20 mouse cellular contexts compared by ENCODE assay signal in the genomic region with DNA sequence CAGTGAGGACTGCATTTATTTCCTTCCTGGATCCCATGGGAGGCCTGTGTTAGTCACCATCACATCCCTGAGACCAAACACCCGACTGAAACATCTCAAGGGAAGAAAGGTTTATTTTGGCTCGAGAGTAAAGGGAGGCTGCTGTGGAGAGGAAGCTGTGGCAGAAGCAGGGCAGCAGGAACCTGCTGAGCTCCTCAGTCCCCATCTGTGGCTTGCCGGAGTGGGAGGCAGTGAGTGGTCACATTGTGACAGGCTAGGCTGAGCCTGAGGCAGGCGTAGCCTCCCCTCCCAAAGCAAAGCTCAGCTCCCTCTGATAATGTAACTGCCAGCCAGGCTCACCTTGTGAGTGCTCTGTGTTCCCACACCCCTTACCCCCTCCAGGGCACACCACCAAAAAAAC.
"Had no signal": no experiment of that assay in that cellular context is flagged by ENCODE, and none has a peak within 500 bp of the region (broad histone marks: within the 10 kb centered on the region; RNA-seq: fewer than 3 reads in every experiment).

No protein-coding gene starts in this region.

- H3K4me1 ChIP-seq: limb, embryonic 12.5 days; limb, embryonic 15.5 days; midbrain, embryonic 12.5 days; midbrain, embryonic 15.5 days; neural tube, embryonic 12.5 days; neural tube, embryonic 15.5 days had no signal

- H3K27ac ChIP-seq: kidney, embryonic 15.5 days; left cerebral cortex, adult 2 months; limb, embryonic 12.5 days; limb, embryonic 15.5 days; liver, embryonic 14.5 days; macrophage; midbrain, embryonic 12.5 days; midbrain, embryonic 15.5 days; neural tube, embryonic 12.5 days; neural tube, embryonic 15.5 days had no signal

- DNase-seq: kidney, adult 11 months; kidney, postnatal 10 days; kidney, postnatal 36 days; layer of hippocampus, postnatal 36 days; left cerebral cortex, postnatal 4 days; liver, postnatal 0 days; lung, embryonic 14.5 days; thymus, postnatal 36 days had no signal

- H3K36me3 ChIP-seq: midbrain, embryonic 15.5 days had no signal

- H3K27me3 ChIP-seq: kidney, embryonic 15.5 days; limb, embryonic 12.5 days; limb, embryonic 15.5 days; midbrain, embryonic 12.5 days; midbrain, embryonic 15.5 days; neural tube, embryonic 12.5 days; neural tube, embryonic 15.5 days had no signal

- ATAC-seq: liver, postnatal 0 days; lung, postnatal 0 days; midbrain, embryonic 15.5 days had no signal

- H3K9ac ChIP-seq: kidney, embryonic 15.5 days; limb, embryonic 12.5 days; limb, embryonic 15.5 days; liver, embryonic 14.5 days; liver, postnatal 0 days; lung, embryonic 14.5 days; midbrain, embryonic 12.5 days; midbrain, embryonic 15.5 days; neural tube, embryonic 12.5 days; neural tube, embryonic 15.5 days had no signal

- H3K9me3 ChIP-seq: kidney, embryonic 15.5 days; limb, embryonic 12.5 days; limb, embryonic 15.5 days; midbrain, embryonic 12.5 days; midbrain, embryonic 15.5 days; neural tube, embryonic 12.5 days; neural tube, embryonic 15.5 days had no signal

- H3K4me3 ChIP-seq: kidney, embryonic 15.5 days; left cerebral cortex, adult 2 months; limb, embryonic 12.5 days; limb, embryonic 15.5 days; midbrain, embryonic 12.5 days; midbrain, embryonic 15.5 days; neural tube, embryonic 12.5 days; neural tube, embryonic 15.5 days had no signal

- H3K4me2 ChIP-seq: kidney, embryonic 15.5 days; limb, embryonic 12.5 days; limb, embryonic 15.5 days; liver, embryonic 11.5 days; lung, embryonic 14.5 days; midbrain, embryonic 12.5 days; midbrain, embryonic 15.5 days; neural tube, embryonic 12.5 days; neural tube, embryonic 15.5 days had no signal
